Mouse (Mus musculus) C2C12 (cell line): ENCODE data around the gene Vmn1r95. TPM values are rescaled to one million over a fixed set of nuclear protein-coding genes. Genes with fewer than 3 reads are reported as not detected.
"Not testable (repeated sequence)": the region's sequence is repeated elsewhere in the genome, so short reads cannot be mapped to it uniquely, and the experiment has no call there.

ENCODE experiments used
- H3K27me3 ChIP-seq: one replicate; pipeline ENCODE4 v1.6.1; 2011; ENCODE audit not compliant: control insufficient read depth, insufficient read depth, insufficient read length
- H3K36me3 ChIP-seq: one replicate; pipeline ENCODE4 v1.6.1; 2011; ENCODE audit not compliant: control insufficient read depth, insufficient read depth
- H3K4me3 ChIP-seq: one replicate; pipeline ENCODE4 v1.5.1; 2011; ENCODE audit warnings: mild to moderate bottlenecking, control low read depth; ENCODE audit not compliant: poor library complexity, insufficient read depth, severe bottlenecking
- H3K79me2 ChIP-seq: one replicate; pipeline ENCODE4 v1.6.1; 2011; ENCODE audit not compliant: control insufficient read depth, insufficient read depth
- H3K79me3 ChIP-seq: one replicate; pipeline ENCODE4 v1.6.1; 2011; ENCODE audit warnings: low read depth, control low read depth
- H3ac ChIP-seq: one replicate; pipeline ENCODE3; 2011; ENCODE audit warnings: low read depth; ENCODE audit not compliant: control insufficient read depth, insufficient read length
- long read RNA-seq, 2 experiments: library from polyadenylated mRNA; unstranded; transcript quantifications; one replicate each; pipeline ENCODE4 v2.0.0; 2019 to 2020
- polyA plus RNA-seq: library from polyadenylated mRNA; unstranded; fragments of >200 nt; fragmentation: generic; extraction: Trizol; gene quantifications from one replicate; pipeline ENCODE4 v1.2.1, GENCODE M21; 2012; ENCODE audit warnings: missing spikeins

Gene Vmn1r95
- polyA plus RNA-seq, result not detected
- long read RNA-seq, experiment 1, result 0 reads
- long read RNA-seq, experiment 2, result 0 reads

GRCm38 (mm10) chr7:20193410-20193809, at the start of gene Vmn1r95:
TSS of gene Vmn1r95 (plus strand) at chr7:20193710.
- H3K79me2 ChIP-seq, H3K4me3 ChIP-seq, H3K27me3 ChIP-seq, H3ac ChIP-seq, H3K79me3 ChIP-seq, H3K36me3 ChIP-seq: not testable (repeated sequence)

GRCm38 (mm10) chr7:20168277-20168676, 25.2 kb upstream of the Vmn1r95 start, which contains the start of gene Vmn1r94:
TSS of gene Vmn1r94 (minus strand) at chr7:20168377.
- H3ac ChIP-seq, H3K79me3 ChIP-seq, H3K27me3 ChIP-seq, H3K79me2 ChIP-seq, H3K4me3 ChIP-seq, H3K36me3 ChIP-seq: not testable (repeated sequence)

DNA sequence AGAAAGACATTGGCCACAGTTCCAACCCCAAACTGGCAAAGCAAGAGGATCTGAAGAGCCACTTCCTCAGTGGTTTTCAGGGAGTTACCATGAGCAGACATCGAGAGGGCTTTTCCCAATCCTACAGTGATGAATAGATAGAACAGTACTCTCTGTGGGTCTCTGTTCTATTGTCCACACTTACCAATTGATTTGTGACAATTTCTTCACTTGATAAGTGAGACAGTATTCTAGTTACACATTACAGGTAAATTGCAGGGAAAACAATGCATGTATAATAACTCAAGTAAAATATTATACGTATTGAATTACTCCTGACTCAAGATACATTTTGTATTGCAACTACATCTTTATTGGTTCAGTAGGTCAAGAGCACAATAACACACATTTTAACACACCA, 12.0 kb downstream of the Vmn1r95 start, which contains the start of gene Gm6164:
Gene Gm6164 (minus strand): TSS at position 101 of the 400 bp plus-strand sequence.
- not testable (repeated sequence) for H3ac ChIP-seq

GRCm38 (mm10) chr7:20233728-20234127, 40.2 kb downstream of the Vmn1r95 start, which contains the start of gene Gm4498:
TSS of gene Gm4498 (minus strand) at chr7:20233828.
- H3K4me3 ChIP-seq, H3K36me3 ChIP-seq, H3K79me2 ChIP-seq, H3K79me3 ChIP-seq, H3K27me3 ChIP-seq, H3ac ChIP-seq: not testable (repeated sequence)

More for the DNA sequence above, 12.0 kb downstream of the Vmn1r95 start, which contains the start of gene Gm6164:
- not testable (repeated sequence) for H3K79me2 ChIP-seq, H3K4me3 ChIP-seq, H3K79me3 ChIP-seq, H3K36me3 ChIP-seq, H3K27me3 ChIP-seq

Other genes starting within 250 kb of the Vmn1r95 start
- gene Igsf23, start 243.0 kb upstream of the Vmn1r95 start, polyA plus RNA-seq, result 0.06 TPM
- gene Ceacam20, start 228.3 kb upstream of the Vmn1r95 start, polyA plus RNA-seq, result not detected
- gene Nlrp9b, start 202.2 kb upstream of the Vmn1r95 start, polyA plus RNA-seq, result not detected
- not detected for gene Vmn1r91, start 94.0 kb upstream of the Vmn1r95 start, polyA plus RNA-seq
- not detected for gene Gm16442, start 71.1 kb upstream of the Vmn1r95 start, polyA plus RNA-seq
- not detected for gene Vmn1r93, start 54.6 kb upstream of the Vmn1r95 start, polyA plus RNA-seq
- gene Vmn1r94, start 25.3 kb upstream of the Vmn1r95 start, polyA plus RNA-seq, result not detected
- not detected for gene Gm6164, start 11.9 kb downstream of the Vmn1r95 start, polyA plus RNA-seq
- not detected for gene Gm4498, start 40.1 kb downstream of the Vmn1r95 start, polyA plus RNA-seq
- not detected for gene Gm5890, start 69.1 kb downstream of the Vmn1r95 start, polyA plus RNA-seq
- gene Gm4133, start 140.4 kb downstream of the Vmn1r95 start, polyA plus RNA-seq, result not detected
- not detected for gene Gm5728, start 181.7 kb downstream of the Vmn1r95 start, polyA plus RNA-seq
- gene Vmn1r100, start 224.2 kb downstream of the Vmn1r95 start, polyA plus RNA-seq, result not detected
- gene Vmn1r101, start 248.9 kb downstream of the Vmn1r95 start, polyA plus RNA-seq, result not detected